Mouse (Mus musculus) ovary, postnatal 10 days (tissue): ENCODE results near the gene Gm37240.

ENCODE experiments used
- DNase-seq: peaks from one replicate; pipeline ENCODE4 v3.0.0; 2022; ENCODE audit warnings: low spot score

Gm37240 gene

DNA sequence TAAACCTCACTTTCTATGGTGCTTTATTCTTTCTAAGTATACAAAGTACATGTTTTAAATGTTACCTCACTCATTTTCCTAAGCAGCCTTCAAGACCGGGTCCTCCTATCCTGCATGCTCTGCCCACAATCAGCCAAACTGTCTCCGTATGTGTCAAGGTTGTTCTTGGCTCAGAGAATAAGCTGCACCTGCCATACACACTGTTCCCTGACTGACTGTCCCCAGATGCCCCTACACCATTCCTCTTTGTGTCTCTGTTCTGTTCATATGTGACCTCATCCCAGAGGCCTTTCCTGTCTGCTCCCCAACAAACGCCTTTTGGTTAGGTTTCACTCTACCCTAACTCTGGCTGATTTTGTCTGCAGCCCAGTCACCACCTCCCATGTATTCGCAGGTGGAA lies 60.0 kb downstream of the Gm37240 start:
- no peak for DNase-seq

DNA sequence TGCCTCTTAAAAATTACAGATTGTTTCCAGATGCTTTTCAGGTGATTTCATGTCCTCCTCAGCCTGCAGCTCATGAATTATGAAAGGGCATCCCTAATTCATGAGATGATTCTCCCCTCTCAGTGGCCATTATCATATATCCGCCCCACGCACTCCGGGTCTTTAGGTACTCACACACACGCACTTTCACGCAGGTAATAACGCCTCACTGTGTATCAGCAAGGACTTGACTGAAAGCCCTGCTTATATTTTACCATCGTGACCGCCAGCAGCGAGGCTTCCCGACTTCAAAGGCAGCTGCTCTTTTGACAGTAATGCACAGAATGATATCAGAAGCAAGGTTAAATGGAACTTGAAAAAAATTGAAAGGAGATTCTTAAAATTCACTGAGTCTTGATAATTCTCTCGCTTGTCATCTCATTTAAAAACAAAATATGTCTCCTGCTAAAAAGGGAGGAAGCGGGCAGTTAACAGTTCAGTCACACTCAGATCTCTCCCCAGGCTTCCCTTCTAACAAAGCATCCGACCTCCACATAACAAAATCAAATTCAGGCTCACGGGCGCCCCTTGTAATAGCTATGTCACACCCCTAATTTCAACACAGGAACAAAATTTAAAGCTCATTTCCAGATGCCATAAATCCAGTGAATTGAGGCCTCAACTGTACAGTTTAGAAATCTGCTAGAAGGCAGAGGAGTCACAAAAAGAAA lies 66.3 kb downstream of the Gm37240 start:
- no peak for DNase-seq

DNA sequence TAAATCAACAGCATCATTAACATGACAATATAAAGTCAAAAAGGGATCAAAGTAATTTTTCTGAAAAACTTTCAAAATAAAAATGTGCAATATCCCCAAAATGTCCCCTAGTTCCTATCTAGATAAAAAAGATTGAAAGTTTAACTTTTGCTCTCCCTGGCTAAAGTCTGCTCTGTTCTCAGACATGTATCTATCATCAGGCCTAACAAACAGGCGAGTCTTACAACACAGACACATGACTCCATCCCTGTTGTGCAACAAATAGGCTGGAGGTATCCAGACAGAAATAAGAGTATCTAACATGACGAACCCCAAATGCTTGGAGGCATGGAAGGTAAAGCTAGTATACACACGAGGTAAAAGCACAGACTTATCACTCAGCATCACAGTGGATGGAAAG lies 68.0 kb downstream of the Gm37240 start:
- DNase-seq: no peak

DNA sequence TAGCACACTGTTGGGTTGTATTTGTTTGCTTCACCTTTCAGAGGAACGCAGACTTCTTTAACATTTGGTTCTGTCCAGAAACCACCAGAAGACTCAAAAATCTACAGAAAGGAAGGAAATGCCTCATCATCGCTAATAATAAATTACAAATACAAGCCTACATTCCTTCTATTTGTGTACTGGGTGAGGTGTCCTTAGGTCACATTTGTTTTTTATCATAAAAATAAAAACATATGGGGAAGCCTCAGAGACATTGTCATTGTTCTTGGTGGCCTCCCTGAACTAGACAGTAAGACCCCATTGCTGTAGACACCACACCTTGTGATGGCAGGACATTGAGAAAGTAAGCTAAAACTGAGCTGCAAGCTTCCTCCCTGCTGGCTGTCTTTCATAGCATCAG lies 70.1 kb downstream of the Gm37240 start, which contains the start of gene Fam160a1:
Gene Fam160a1 (minus strand): TSS at position 101 of the 400 bp plus-strand sequence.
- no peak for DNase-seq

DNA sequence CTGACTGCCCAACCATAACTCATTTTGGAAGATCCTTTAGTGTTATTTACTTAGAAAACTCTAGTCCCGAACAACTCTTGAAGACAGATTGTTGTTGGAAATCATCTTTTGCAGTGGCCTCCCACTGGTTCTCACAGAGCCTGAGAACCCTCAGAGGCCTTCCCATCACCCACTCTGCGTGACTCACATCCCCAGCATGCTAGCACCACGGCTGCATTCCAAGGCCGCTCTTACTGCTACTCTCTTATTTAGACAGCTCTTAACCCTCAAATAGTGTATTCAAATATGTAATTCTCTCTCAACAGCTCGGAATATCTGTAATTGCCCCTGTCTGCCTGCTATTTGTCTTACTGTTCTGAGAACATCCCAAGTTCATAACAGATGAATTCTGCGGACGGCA lies 73.1 kb downstream of the Gm37240 start:
- DNase-seq: no peak

DNA sequence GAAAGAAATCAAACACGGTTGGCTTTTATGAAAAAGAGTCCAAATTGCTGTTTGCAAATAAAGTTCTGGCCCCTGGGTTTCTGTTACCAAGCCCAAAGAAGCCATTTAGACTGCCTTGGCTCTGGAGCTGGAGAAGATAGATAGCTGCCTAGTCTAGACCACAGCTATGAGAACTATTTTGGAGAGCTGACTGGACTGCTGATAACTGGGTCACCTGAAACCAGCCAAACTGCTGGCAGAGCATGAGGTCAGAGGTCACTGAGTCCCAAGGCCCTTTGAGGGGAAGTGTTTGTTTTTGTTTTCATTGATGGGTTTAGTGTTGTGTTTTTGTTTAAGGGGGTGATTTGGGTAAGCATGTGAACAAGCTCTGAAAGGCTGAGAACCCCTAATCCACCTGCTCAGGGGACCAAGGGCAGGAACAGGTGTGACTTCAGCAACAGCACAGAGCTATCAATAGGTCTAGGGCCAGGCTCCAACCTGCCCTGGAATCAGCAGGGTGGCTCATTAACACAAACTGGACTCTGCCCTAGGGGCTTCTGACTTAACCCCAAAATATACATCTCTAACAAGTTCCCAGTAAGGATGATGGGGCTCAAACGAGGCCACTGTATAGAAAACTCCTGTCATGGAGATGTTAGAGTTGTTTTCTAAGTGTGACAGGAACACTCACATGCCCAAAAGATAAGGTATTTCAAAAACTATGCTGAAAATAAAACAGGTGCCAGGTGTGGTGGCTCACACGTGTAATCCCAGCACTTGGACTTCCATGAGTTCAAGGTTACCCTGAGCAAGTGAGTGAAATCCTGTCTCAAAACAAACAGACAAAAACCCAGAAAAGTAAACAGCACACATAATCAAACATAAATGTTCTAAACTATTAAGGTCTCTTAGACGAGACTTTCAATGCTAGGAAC lies 74.0 kb downstream of the Gm37240 start:
- no peak for DNase-seq

DNA sequence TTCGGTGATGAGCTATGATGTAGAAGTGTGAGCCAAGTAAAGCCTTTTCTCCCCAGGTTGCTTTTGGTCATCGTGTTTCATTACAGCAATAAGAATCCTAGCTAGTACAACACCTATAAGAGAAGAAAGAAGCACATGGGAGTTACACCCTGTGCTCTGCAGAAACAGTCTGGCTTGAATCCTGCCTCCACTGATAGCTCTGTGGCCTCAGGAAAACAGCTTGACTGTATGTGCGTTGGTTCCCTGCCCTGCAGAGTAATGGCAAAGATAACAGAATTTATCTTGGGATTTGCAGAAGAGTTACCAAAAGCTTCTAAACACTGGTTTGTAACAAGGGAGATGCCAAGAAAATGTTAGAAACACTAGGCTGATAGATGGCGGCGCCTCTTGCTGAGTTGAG lies 75.3 kb downstream of the Gm37240 start:
- DNase-seq: no peak

DNA sequence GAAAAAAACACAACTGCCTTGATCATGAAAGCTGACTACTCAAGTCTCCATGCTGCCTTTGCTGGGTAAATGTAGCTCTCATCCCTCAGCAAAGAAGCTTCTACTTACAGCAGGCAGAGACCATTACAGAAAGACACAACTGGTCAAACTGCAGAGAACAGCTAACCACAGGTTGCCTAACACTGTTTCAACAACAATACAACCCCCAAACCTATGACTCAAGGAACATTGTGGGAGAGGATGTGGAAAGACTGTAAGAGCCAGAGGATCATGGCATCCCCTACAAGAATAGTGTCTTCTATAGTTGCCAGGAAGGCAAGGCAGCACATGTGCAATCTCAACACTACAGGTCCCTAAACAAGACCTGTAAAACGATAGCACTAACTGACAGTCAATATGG lies 94.2 kb downstream of the Gm37240 start:
- no peak for DNase-seq

DNA sequence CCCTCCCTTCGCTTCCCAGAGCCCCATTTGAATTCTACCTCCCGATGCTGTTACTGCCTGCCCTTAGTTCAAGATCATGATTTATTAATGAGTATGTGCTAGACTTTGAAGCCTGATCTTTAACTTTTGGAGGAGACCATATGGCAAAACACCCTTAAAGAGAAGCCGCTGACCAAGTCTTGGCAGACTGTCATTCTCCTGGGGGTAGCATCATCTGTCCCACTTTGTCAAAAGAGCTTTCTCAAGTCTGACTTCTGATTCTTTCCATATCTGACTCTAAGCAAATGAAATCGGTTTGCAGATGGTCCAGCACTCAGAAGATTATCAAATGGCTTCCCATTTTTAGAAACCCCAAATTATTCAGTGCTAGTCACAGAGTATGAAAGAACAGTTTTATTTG lies 97.6 kb downstream of the Gm37240 start:
- no peak for DNase-seq

DNA sequence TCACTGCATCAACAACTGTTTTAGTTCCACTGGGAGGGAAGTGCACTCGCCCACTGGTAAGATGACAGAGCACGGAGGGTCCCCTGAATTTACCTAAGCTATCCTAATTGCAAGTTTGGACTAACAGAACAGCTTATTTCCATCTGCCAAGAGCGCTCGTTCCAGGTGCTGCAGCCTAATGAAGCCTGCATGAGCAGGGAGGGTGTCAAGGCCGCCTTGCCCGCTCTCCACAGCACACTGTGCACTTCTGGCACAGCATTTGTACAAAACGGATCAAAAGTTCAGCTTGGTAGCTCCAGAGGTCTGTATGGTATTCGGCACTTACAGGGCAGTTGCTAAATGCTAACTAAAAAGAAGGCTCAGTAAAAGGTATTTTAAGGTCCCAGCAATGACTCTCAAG lies 100.8 kb downstream of the Gm37240 start:
- no peak for DNase-seq

DNA sequence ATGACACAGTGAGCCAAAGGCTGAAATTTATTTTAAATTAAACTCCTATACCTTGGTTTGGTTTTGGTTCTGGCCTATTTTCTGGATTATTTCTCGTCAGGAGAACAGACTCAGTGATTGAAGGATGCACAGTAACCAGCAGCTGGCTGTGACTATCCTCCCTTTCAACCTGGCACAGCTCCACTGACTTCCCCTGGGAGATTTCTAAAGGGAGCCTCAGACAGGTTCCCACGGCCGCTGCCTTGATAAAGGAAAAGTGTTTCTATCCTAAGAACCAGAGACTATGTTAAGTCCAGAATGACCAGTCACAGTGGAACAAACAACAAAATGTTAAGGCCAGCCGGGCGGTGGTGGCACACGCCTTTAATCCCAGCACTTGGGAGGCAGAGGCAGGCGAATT lies 106.4 kb downstream of the Gm37240 start:
- no peak for DNase-seq

DNA sequence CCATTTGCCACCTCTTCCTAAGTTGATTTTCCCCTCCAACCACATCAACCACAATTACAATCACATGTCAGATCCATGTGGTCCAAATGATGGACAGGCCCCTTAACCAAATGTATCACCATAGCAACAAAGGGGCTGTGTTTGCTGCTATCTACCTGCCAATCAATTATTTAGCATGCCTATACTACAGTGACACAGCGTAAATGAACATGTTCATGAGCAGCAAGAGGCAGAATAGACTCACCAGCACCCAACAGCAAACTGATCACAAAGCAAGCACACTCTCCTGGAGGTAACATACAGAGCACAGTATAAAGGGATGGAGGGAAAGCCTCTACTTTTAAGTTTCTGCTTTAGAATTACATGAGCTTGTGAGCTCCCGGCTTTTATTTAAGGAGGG lies 107.0 kb downstream of the Gm37240 start:
- no peak for DNase-seq

DNA sequence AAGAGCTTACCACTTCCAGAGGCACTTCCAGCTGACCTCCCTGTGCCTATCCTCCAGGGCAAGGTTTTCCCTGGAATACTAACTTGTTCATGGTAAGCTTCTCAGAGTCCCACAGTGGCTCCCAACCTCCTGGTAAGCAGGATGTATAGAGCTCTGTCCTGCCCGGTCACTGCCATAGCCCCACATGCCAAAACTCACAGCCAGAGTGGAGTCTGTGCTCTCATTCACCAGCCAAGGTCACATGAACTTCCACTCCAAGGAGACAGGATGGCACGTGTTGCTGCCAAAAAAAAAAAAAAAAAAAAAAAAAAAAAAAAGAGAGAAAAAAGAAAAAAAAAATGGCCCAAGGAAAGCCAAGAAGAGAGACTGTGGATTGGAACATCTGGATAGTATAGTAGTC lies 109.5 kb downstream of the Gm37240 start:
- no peak for DNase-seq

DNA sequence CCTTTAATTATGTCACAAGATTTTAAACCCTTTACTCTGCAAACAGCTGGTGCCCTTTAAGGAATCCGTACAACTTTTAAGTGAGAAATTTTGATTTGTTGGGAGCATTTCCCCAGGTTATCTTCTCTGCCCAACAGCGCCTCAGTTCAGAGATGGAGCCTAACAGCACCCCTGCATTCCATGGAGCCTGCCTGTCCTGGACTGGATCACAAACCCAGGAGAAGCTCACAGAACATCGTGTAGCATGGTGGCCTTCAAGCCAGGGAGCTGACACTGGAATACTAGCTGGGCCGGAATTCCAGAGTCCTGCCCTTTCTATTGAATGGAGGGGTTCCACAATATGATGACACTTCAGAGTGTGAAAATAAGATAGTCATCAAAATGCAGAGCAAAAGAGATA lies 110.0 kb downstream of the Gm37240 start:
- no peak for DNase-seq

DNA sequence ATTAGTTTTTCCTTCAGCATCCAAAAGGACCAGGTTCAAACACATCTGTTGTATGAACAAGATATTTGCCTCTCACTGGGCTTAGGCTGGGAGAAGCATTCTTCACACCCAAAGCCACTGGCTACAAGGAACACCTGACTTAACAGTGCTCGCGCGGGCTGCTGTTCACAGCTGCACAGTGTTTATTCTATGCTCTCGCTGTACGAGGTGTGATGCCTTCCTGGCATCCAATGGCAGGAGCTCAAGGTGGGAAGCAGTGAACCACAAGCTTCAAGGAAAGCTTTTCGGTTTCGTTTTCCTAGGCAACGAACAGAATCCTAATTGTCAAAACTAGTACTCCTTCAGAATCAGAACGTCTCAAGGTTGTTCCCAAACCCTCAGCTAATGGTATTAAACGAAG lies 110.6 kb downstream of the Gm37240 start:
- no peak for DNase-seq

DNA sequence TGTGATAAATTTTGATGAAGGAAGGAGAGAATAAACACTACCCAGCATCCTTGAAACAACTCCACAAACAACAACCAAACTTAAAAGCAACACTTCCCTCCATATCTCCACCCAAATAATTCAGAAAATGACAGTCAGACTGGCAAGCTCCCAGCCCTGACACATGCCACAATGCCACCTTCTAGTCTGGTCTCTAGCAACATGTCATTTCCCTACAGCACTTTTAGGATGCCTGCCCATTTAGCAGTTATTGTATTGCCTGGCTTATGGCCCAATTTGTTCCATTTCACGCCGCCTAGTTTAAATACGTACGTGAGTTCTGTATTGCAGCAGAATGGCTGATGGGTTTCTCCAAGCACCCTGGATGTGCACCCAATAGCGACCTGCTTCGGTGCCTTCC lies 111.2 kb downstream of the Gm37240 start:
- no peak for DNase-seq

DNA sequence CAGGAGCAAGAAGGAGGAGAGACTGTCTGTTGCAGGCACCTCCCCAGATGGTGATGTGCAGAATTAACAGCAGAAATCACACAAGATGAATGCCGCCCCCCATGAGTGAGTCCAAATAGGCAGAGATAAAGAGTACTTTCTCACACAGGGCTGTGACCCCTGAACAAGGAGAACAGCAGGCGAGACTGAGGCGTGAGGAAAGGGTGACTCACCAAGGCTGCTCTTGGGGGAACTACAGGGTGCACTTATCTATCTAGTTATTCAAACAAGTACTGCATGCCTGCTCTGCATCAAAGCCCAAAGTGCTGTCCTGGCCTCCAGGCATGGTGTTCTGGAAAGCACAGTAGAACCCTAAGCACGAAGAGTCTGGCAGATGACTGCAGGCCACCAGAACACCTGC lies 113.4 kb downstream of the Gm37240 start:
- DNase-seq: no peak

DNA sequence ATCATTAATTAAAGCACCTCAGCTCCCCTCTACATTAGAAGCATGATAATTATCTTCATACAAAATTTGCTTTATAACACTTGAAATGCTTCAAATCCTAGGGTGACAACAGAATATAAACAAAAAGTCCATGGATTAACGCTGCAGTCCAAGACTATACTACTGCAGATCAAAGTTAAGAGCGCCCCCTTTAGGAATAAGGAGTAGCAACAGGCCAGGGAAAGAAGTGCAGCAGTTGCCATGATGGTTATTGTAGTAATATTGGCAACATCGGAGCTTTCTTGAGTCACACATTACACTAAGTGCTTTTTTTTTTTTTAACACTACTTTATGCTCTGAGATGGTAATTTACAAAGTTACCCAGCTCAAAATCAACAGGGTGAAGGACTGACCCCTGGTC lies 113.9 kb downstream of the Gm37240 start:
- no peak for DNase-seq

DNA sequence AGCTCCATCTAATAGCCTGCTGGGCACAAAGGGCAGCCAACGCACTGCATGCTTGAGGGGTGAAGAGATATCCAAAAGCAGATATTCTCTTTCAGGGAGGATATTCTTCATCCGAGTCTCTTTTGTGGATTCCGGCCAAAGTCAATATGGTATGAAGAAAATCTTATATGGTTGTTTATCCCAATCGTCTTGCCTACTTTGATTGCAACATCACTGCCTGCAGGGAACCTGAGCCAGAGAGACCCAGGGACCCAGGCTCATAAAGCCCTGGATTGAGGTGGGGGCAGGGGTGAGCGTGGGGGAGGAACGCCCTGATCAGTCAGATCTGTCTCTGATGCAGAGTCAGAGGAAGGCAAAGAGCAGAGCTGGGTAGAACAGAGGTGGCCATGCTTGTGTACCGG lies 122.4 kb downstream of the Gm37240 start:
- DNase-seq: no peak

DNA sequence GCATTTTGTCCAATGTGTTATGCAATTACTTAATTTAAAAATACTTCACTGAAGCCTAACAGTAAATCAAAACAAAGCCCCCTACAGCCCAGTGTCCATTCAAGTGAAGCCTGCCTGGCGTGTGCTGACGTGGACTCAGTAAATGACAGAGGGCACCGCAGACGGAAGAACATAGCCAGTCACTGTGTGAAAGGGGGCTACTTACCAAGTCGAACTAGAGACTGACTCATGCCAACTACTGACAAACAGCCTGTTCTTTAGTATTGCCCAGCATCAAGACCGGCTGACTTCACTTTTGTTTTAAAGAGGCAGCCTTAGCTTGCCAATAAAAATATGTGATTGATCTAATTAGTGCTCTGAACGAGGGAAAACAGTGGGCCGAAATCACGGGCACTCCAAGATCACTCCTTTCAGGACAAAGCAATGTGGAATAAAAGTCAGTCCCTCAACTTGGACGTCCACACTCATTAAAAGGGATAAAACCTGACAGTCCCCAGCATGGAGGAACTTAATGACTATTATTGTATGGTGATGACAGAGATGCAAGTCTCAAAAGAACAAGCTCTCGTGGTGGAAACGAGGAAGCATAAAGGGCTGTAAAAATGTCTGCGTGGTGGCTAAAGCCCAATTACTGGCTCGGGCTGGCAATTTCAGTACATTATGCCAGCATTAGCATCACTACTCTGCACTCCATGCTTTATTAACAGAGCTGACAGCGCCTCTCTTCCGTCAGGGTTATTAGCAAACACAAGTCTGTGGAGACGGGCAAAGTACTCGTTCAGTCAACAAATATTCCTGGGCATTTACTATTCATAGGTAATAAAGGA lies 123.1 kb downstream of the Gm37240 start:
- no peak for DNase-seq

DNA sequence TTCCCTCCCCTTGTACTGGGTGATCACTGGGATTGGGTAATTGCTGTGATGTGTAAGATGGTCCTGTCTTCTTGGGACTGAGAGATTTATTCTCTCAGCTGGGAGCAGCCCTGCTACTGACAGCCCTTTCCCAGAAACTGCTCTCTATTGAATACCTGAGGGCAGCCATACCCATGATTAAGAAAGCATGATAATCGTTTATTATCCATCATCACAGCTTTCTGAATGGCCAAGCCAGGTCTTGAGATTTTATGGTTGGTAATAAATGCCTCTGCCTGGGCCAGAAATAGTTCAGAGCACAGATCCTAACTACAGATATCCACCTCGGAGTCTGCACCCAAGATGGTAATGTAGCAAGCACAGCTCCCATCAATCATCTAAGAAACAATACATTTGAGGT lies 129.4 kb downstream of the Gm37240 start:
- no peak for DNase-seq

DNA sequence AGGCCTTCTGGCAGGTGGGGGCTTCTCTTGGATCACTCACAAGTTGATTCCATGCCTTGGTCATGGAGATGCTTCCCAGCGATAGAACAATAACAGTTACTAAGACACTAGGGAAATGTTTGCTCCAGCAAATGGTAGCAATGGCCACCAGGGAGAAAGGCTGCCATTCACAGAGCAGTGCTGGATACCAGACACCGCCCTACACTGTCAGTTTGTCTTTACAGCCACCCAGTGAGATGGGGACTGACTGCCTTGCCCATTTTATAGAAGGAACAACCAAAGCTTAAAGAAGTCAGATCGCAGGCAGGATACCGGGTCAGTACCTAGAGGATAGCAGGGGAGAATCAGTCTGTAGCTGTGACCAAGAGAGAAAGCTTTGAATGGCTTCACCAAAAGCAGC lies 129.9 kb downstream of the Gm37240 start:
- DNase-seq: no peak

DNA sequence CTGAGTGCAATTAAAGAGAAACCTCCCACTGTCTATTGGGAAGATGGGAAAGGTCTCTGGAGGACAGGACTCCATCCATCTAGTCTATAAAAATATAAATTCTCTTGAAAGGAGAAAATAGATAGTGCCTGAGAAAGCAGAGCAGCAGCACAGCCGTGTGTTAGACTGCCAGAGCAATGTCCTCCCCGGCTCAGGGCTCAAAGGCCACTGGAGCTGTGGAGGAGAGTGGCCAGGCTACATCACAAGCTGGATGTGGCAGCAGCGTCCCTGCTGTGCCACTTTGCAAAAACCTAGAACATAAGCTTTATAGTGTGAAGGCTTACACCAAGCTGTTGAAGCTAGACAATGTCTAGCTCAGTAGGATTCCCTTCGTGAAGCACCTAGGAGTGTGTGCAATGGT lies 138.0 kb downstream of the Gm37240 start:
- DNase-seq: no peak
